Mouse (Mus musculus) ovary, adult 18-20 months (tissue): Measurements from ENCODE around the gene Msantd2.

ENCODE experiments used
- DNase-seq: peaks from one replicate; pipeline ENCODE4 v3.0.0; 2022; ENCODE audit warnings: low spot score, mixed read lengths

Msantd2 gene

GRCm38 (mm10) chr9:37504348-37504747 is 15.2 kb downstream of the Msantd2 start:
- DNase-seq: no peak

- DNase-seq: no peak
Observed at GRCm38 (mm10) chr9:37506023-37506422, 16.9 kb downstream of the Msantd2 start.

GRCm38 (mm10) chr9:37512097-37512496 is 23.0 kb downstream of the Msantd2 start:
- DNase-seq: no peak

GRCm38 (mm10) chr9:37514456-37514855 is 25.3 kb downstream of the Msantd2 start:
- DNase-seq: no peak

- no peak for DNase-seq
Observed at GRCm38 (mm10) chr9:37517467-37517866, 28.3 kb downstream of the Msantd2 start.

GRCm38 (mm10) chr9:37518991-37519390 is 29.9 kb downstream of the Msantd2 start:
- DNase-seq: no peak

- DNase-seq: no peak
Observed at GRCm38 (mm10) chr9:37519995-37520394, 30.9 kb downstream of the Msantd2 start.

- no peak for DNase-seq
Observed at GRCm38 (mm10) chr9:37525461-37525860, 36.3 kb downstream of the Msantd2 start.

- no peak for DNase-seq
Observed at GRCm38 (mm10) chr9:37526443-37527395, 37.6 kb downstream of the Msantd2 start.

GRCm38 (mm10) chr9:37527396-37528224 is 38.5 kb downstream of the Msantd2 start, which contains the start of gene Esam:
Gene Esam (plus strand): TSS chr9:37528078.
- peak; percentile 56 for DNase-seq

GRCm38 (mm10) chr9:37528225-37528970 is 39.3 kb downstream of the Msantd2 start:
- DNase-seq: no peak

- DNase-seq: peak; percentile 47
Observed at GRCm38 (mm10) chr9:37530031-37530887, 41.1 kb downstream of the Msantd2 start.

GRCm38 (mm10) chr9:37530888-37531705 is 42.0 kb downstream of the Msantd2 start:
- DNase-seq: no peak

- no peak for DNase-seq
Observed at GRCm38 (mm10) chr9:37536851-37537250, 47.7 kb downstream of the Msantd2 start.

- DNase-seq: no peak
Observed at GRCm38 (mm10) chr9:37537658-37538250, 48.6 kb downstream of the Msantd2 start.

- DNase-seq: no peak
Observed at GRCm38 (mm10) chr9:37539170-37540025, 50.3 kb downstream of the Msantd2 start, which contains the start of gene Vsig2. Gene Vsig2 (plus strand): TSS chr9:37539255.

- no peak for DNase-seq
Observed at GRCm38 (mm10) chr9:37540226-37540625, 51.1 kb downstream of the Msantd2 start.

- DNase-seq: no peak
Observed at GRCm38 (mm10) chr9:37540701-37541575, 51.8 kb downstream of the Msantd2 start.
